Mouse (Mus musculus) midbrain, embryonic 15.5 days (tissue): ENCODE measurements around the gene Map3k5. TPM values are rescaled to one million over a fixed set of nuclear protein-coding genes. Genes with fewer than 3 reads are reported as not detected.

ENCODE experiments used
- ATAC-seq: fragments of 200-750 bp; cut with Nextera tagmentation; replicated peaks from 2 replicates; pipeline ENCODE4 v1.8.0; 2017; ENCODE audit warnings: moderate TSS enrichment
- H3K27ac ChIP-seq: fragments of 300-500 bp; sonication (generic); 2 replicates; pipeline ENCODE4 v1.5.1; 2015; ENCODE audit warnings: mild to moderate bottlenecking, inconsistent platforms
- H3K27me3 ChIP-seq: fragments of 300-500 bp; sonication (generic); replicated peaks from 2 replicates; pipeline ENCODE4 v1.6.1; 2015; ENCODE audit warnings: inconsistent platforms
- H3K36me3 ChIP-seq: fragments of 300-500 bp; sonication (generic); replicated peaks from 2 replicates; pipeline ENCODE4 v1.6.1; 2015; ENCODE audit warnings: inconsistent platforms
- H3K4me1 ChIP-seq: fragments of 300-500 bp; sonication (generic); 2 replicates; pipeline ENCODE4 v1.6.1; 2015; ENCODE audit warnings: inconsistent platforms
- H3K4me2 ChIP-seq: fragments of 300-500 bp; sonication (generic); 2 replicates; pipeline ENCODE4 v1.6.1; 2015; ENCODE audit warnings: inconsistent platforms, mild to moderate bottlenecking, moderate library complexity
- H3K4me3 ChIP-seq: fragments of 300-500 bp; sonication (generic); 2 replicates; pipeline ENCODE4 v1.5.1; 2015; ENCODE audit warnings: mild to moderate bottlenecking, inconsistent platforms
- H3K9ac ChIP-seq: fragments of 300-500 bp; sonication (generic); 2 replicates; pipeline ENCODE4 v1.6.1; 2015; ENCODE audit warnings: mild to moderate bottlenecking, inconsistent platforms
- H3K9me3 ChIP-seq: fragments of 300-500 bp; sonication (generic); 2 replicates; pipeline ENCODE4 v1.6.1; 2016; ENCODE audit warnings: inconsistent platforms
- WGBS: fragments of 180-500 bp; shearing (Covaris S2); methylation state at CpG from one replicate; pipeline ENCODE4 v1.1.7; 2015; ENCODE audit warnings: mixed read lengths; 5-methylcytosine and 5-hydroxymethylcytosine counted together
- polyA plus RNA-seq: library from polyadenylated mRNA; unstranded; fragments of >200 nt; fragmentation: Nextera tagmentation; extraction: Ambion mirVana; gene quantifications from 2 replicates; pipeline ENCODE4 v1.2.1, GENCODE M21; 2015

The Map3k5 gene
- polyA plus RNA-seq, 1 experiment from 2014 or later: 1.3 TPM

GRCm38 (mm10) chr10:20000408-20000770 is 66.1 kb downstream of the Map3k5 start:
- no peak for ATAC-seq
- WGBS: 71% methylated on average over 8 of the region's 8 CpGs
- H3K9ac ChIP-seq: no peak overlapping the region

GRCm38 (mm10) chr10:20001990-20002389 is 67.7 kb downstream of the Map3k5 start:
- Histone ChIP-seq H3K27ac (no peak overlapping the region), H3K4me2 (no peak overlapping the region), H3K4me1 (peaks cover 14% of the 10 kb centered on the region; the same call in 1 of the 2 replicates), H3K27me3 (no peaks in the 10 kb centered on the region), H3K9me3 (no peaks in the 10 kb centered on the region), H3K36me3 (no peaks in the 10 kb centered on the region), H3K9ac (no peak overlapping the region), H3K4me3 (no peak overlapping the region)
- WGBS: 12% methylated on average over 5 of the region's 5 CpGs
- peak; percentile 66 for ATAC-seq

More at GRCm38 (mm10) chr10:20000408-20000770, 66.1 kb downstream of the Map3k5 start:
- Histone ChIP-seq H3K4me2 (no peak overlapping the region), H3K27ac (no peak overlapping the region), H3K4me3 (no peak overlapping the region), H3K9me3 (no peaks in the 10 kb centered on the region), H3K4me1 (0 out of 2 replicates have a peak, but pooled peaks cover 6% of the 10 kb centered on the region), H3K36me3 (no peaks in the 10 kb centered on the region), H3K27me3 (no peaks in the 10 kb centered on the region)

GRCm38 (mm10) chr10:20003006-20003405 is 68.7 kb downstream of the Map3k5 start:
- WGBS: 28% methylated on average over 5 of the region's 5 CpGs
- Histone ChIP-seq H3K4me1 (peaks cover 14% of the 10 kb centered on the region; the same call in 1 of the 2 replicates), H3K27ac (no peak overlapping the region), H3K4me2 (no peak overlapping the region), H3K4me3 (no peak overlapping the region), H3K36me3 (no peaks in the 10 kb centered on the region), H3K9ac (no peak overlapping the region), H3K9me3 (no peaks in the 10 kb centered on the region), H3K27me3 (no peaks in the 10 kb centered on the region)
- no peak for ATAC-seq

DNA sequence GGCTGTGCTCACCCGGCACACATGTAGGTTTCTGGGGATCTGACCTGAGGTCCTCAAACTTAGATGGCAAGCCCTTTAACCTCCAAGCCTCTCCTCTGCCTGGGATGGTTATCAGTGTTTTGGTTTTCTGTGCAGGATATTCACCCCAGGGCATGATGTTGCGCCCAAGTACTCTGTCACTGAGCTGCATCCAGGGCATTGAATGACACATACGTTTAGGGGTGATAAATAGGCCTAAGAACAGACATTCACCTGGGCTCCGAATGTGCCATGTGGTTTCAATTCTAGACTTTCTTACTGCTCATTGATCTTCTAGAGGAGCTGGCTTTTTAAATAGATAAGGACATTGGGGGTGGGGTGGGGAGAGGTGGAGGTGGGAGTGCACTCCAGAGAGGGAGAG is 70.5 kb downstream of the Map3k5 start:
- H3K27ac ChIP-seq: no peak overlapping the region

GRCm38 (mm10) chr10:20005491-20005952 is 71.2 kb downstream of the Map3k5 start:
- 92% methylated on average over 6 of the region's 6 CpGs for WGBS
- ATAC-seq: no peak

More for the DNA sequence above, 70.5 kb downstream of the Map3k5 start:
- Histone ChIP-seq H3K9ac (no peak overlapping the region), H3K36me3 (no peaks in the 10 kb centered on the region), H3K9me3 (no peaks in the 10 kb centered on the region), H3K4me2 (no peak overlapping the region), H3K4me3 (no peak overlapping the region), H3K4me1 (peaks cover 14% of the 10 kb centered on the region; the same call in 1 of the 2 replicates), H3K27me3 (no peaks in the 10 kb centered on the region)
- 89% methylated on average over 4 of the region's 4 CpGs for WGBS
- no peak for ATAC-seq

GRCm38 (mm10) chr10:20006333-20007093 is 72.2 kb downstream of the Map3k5 start:
- WGBS: 22% methylated on average over 17 of the region's 17 CpGs

More at GRCm38 (mm10) chr10:20005491-20005952, 71.2 kb downstream of the Map3k5 start:
- no peaks in the 10 kb centered on the region for H3K9me3 ChIP-seq
- H3K4me1 ChIP-seq: peaks cover 14% of the 10 kb centered on the region; the same call in 1 of the 2 replicates
- no peak overlapping the region for H3K4me2 ChIP-seq
- no peak overlapping the region for H3K4me3 ChIP-seq
- no peaks in the 10 kb centered on the region for H3K36me3 ChIP-seq
- no peak overlapping the region for H3K27ac ChIP-seq
- H3K27me3 ChIP-seq: no peaks in the 10 kb centered on the region
- no peak overlapping the region for H3K9ac ChIP-seq

DNA sequence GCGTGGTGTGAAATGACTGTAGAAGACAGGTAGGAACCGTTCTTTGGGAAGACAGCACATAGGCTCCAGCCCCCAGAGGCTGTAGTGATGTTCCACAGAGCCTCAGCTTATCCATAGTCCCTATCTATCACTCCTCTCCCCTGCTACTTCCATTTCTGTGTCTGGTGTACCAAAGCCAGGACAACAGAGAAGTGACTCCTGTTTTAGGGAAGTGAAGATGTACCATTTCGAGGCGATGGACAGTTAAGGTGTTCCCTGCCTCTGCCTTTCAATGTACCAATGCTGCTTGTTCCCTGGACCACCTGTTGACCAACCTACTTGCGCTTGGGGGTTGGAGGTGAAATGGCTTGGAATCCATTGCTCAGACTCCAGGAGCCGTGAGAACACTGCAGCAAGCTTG is 75.0 kb downstream of the Map3k5 start:
- no peaks in the 10 kb centered on the region for H3K27me3 ChIP-seq
- H3K9ac ChIP-seq: no peak overlapping the region
- H3K4me3 ChIP-seq: no peak overlapping the region
- no peak overlapping the region for H3K4me2 ChIP-seq
- H3K9me3 ChIP-seq: no peaks in the 10 kb centered on the region
- no peak overlapping the region for H3K27ac ChIP-seq
- no peak for ATAC-seq
- H3K36me3 ChIP-seq: no peaks in the 10 kb centered on the region
- 92% methylated on average over 6 of the region's 6 CpGs for WGBS
- peaks cover 8% of the 10 kb centered on the region; the same call in 1 of the 2 replicates for H3K4me1 ChIP-seq

More at GRCm38 (mm10) chr10:20006333-20007093, 72.2 kb downstream of the Map3k5 start:
- Histone ChIP-seq H3K36me3 (no peaks in the 10 kb centered on the region), H3K9ac (no peak overlapping the region), H3K4me1 (peaks cover 14% of the 10 kb centered on the region; the same call in 1 of the 2 replicates), H3K4me2 (no peak overlapping the region), H3K27me3 (no peaks in the 10 kb centered on the region), H3K9me3 (no peaks in the 10 kb centered on the region), H3K27ac (0 out of 2 replicates have a peak overlapping the region, but pooled peaks have one; percentile 8), H3K4me3 (no peak overlapping the region)
- ATAC-seq: no peak

DNA sequence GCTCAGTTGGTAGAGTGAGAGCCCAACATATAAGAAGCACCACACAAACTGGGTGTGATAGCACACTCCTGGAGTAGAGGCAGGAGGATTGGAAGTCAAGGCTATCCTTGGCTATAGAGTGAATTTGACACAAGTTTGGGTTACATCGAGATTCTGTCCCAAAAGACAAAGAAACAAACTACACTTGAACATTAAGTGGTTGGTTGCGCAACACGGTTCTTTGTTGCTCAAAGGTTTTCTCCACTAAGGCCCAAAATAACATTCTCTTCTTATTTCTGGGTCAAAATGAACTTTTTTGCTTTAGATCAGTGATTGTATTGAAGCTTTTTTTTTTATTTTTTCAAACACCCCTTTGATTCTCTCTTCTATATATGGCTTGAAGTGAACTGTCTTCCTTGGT is 75.7 kb downstream of the Map3k5 start:
- peaks cover 8% of the 10 kb centered on the region; the same call in 1 of the 2 replicates for H3K4me1 ChIP-seq
- H3K4me3 ChIP-seq: no peak overlapping the region
- H3K9me3 ChIP-seq: no peaks in the 10 kb centered on the region
- no peak overlapping the region for H3K27ac ChIP-seq
- H3K36me3 ChIP-seq: no peaks in the 10 kb centered on the region
- no peak for ATAC-seq
- H3K27me3 ChIP-seq: no peaks in the 10 kb centered on the region
- no peak overlapping the region for H3K4me2 ChIP-seq
- no peak overlapping the region for H3K9ac ChIP-seq
- 92% methylated on average over 3 of the region's 3 CpGs for WGBS

- peak; percentile 45 for ATAC-seq
- Histone ChIP-seq H3K36me3 (no peaks in the 10 kb centered on the region), H3K27ac (no peak overlapping the region), H3K4me3 (no peak overlapping the region), H3K27me3 (no peaks in the 10 kb centered on the region), H3K4me1 (peaks cover 5% of the 10 kb centered on the region; the same call in 1 of the 2 replicates), H3K4me2 (no peak overlapping the region), H3K9me3 (no peaks in the 10 kb centered on the region), H3K9ac (no peak overlapping the region)
- WGBS: 88% methylated on average over 10 of the region's 10 CpGs
Observed at GRCm38 (mm10) chr10:20018406-20018805, 84.1 kb downstream of the Map3k5 start.

- peak; percentile 48; the same call in 1 of the 2 replicates for ATAC-seq
- H3K9me3 ChIP-seq: no peaks in the 10 kb centered on the region
- H3K4me2 ChIP-seq: no peak overlapping the region
- no peak overlapping the region for H3K9ac ChIP-seq
- WGBS: 89% methylated on average over 3 of the region's 3 CpGs
- no peak overlapping the region for H3K4me3 ChIP-seq
- no peaks in the 10 kb centered on the region for H3K36me3 ChIP-seq
- no peak overlapping the region for H3K27ac ChIP-seq
- H3K27me3 ChIP-seq: no peaks in the 10 kb centered on the region
- peaks cover 5% of the 10 kb centered on the region; the same call in 1 of the 2 replicates for H3K4me1 ChIP-seq
Observed at GRCm38 (mm10) chr10:20018806-20019205, 84.5 kb downstream of the Map3k5 start.

- Histone ChIP-seq H3K27me3 (no peaks in the 10 kb centered on the region), H3K27ac (no peak overlapping the region), H3K36me3 (no peaks in the 10 kb centered on the region), H3K9ac (no peak overlapping the region), H3K4me1 (peaks cover 5% of the 10 kb centered on the region; the same call in 1 of the 2 replicates), H3K9me3 (no peaks in the 10 kb centered on the region), H3K4me3 (no peak overlapping the region), H3K4me2 (no peak overlapping the region)
- ATAC-seq: no peak
- WGBS: 76% methylated on average over 6 of the region's 6 CpGs
Observed at GRCm38 (mm10) chr10:20021256-20021655, 87.0 kb downstream of the Map3k5 start.

- Histone ChIP-seq H3K4me2 (no peak overlapping the region), H3K9ac (no peak overlapping the region), H3K27ac (no peak overlapping the region), H3K4me1 (peaks cover 5% of the 10 kb centered on the region; the same call in 1 of the 2 replicates), H3K9me3 (no peaks in the 10 kb centered on the region), H3K27me3 (no peaks in the 10 kb centered on the region), H3K4me3 (no peak overlapping the region), H3K36me3 (no peaks in the 10 kb centered on the region)
- 81% methylated on average over 15 of the region's 15 CpGs for WGBS
- no peak for ATAC-seq
Observed at GRCm38 (mm10) chr10:20021670-20022468, 87.6 kb downstream of the Map3k5 start.
